11 mouse cellular contexts compared by ENCODE assay signal in genomic region chr6:61765801-61766200, GRCm38 (mm10).
"Had no signal": no experiment of that assay in that cellular context is flagged by ENCODE, and none has a peak within 500 bp of the region (broad histone marks: within the 10 kb centered on the region; RNA-seq: fewer than 3 reads in every experiment).

No protein-coding gene starts in this region.

- DNase-seq: right cerebral cortex, adult 18-20 months; right cerebral cortex, postnatal 14 days; right cerebral cortex, postnatal 25 days; right cerebral cortex, postnatal 4 days; spleen, adult 18-20 months; thymus, adult 18-20 months; thymus, adult 2 months; thymus, postnatal 14 days; thymus, postnatal 25 days; thymus, postnatal 36 days; thymus, postnatal 4 days had no signal
